Mouse (Mus musculus) urinary bladder, postnatal 10 days (tissue): ENCODE data around the gene Etnk2.
"Not testable (repeated sequence)": the region's sequence is repeated elsewhere in the genome, so short reads cannot be mapped to it uniquely, and the experiment has no call there.

Experiments
- DNase-seq: peaks from one replicate; pipeline ENCODE4 v3.0.0; 2022; ENCODE audit warnings: low spot score

Gene Etnk2

DNA sequence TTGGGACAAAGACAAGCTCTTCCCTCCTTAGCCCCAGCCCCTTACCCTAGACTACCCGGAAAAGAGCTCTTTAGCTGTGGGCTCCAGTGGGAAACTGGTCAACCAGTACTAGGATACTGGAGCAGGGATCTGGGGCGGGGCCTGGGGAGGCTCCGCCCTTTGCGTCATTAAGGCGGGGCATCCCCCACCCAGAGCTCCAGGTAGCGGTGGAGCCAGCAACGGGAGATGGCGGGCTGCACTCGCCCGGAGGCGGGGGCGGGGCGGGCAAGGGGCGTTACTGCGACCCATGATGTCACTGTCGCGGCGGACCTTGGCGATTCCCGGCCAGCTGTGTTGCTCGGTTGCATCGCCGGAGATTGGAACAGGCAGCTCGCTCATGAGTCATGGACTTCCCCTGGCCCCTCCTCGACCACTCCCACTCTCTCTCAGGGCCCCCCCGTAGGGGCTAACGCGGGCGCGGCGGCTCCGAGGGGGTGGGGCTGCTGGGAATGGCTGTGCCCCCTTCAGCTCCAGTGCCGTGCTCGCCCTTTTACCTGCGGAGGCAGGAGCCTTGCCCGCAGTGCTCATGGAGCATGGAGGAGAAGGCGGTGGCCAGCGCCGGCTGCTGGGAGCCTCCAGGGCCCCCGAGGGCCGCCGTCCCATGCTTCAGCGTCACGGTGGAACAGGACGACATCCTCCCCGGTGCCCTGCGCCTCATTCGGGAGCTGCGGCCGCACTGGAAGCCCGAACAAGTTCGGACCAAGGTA, at the start of gene Etnk2:
Gene Etnk2, plus strand, starts transcription at position 297 of the 746 bp plus-strand sequence.
- peak; percentile 38 for DNase-seq

DNA sequence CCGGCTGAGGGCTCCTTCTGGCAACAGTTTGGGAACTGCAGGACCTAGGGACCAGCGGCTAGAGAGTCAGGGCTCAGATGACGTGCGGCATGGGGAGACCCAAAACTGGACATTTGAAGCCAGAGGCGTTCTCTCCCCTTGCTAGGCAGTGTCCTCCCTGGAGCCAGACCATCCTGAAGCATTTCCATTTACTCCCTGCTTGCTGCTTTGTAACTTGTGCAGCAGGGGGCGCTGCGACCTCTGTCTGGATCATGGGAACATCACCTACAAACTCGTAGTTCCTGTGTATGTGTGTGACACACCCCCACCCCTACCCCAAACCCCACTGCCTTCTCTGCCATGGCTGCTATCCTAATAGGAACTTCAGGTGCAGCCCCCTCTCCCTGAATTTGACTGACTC, 49.0 kb upstream of the Etnk2 start:
- no peak for DNase-seq

DNA sequence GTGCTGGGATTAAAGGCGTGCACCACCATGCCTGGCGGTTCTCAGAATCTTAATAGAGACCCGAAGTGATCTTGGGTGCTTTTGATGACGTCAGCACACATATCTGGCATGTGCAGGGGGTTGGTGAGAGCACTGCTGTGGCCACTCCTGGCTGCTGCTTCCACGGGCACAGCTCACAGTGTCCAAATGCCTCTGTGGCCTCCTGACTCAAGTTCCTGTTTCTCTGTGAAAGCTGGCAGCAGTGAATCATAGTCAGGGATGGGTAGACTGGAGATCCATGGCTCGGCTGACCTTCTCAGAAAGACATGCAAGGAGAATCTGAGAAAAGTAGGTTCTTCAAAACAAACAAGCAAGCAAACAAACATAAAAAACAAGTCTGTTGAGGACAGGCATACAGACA, 47.6 kb upstream of the Etnk2 start:
- no peak for DNase-seq

DNA sequence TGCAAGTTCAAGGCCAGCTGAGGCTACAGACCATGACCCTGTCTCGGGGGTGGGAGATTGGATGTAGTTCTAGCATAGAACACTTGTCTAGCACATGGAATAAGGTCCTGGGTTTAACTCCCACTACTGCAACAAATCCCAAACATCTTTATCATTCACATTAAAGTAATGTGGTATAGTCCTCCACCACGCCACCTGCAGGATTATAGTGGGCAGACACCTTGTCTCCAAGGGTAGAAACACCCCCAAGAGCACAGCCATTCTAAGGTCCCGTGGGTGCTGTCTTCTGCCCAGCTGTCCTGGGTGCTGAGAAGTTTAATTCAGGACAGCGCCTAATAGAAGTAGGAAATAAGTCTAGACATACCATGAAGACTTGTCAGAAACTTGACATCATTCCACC, 46.8 kb upstream of the Etnk2 start:
- no peak for DNase-seq

DNA sequence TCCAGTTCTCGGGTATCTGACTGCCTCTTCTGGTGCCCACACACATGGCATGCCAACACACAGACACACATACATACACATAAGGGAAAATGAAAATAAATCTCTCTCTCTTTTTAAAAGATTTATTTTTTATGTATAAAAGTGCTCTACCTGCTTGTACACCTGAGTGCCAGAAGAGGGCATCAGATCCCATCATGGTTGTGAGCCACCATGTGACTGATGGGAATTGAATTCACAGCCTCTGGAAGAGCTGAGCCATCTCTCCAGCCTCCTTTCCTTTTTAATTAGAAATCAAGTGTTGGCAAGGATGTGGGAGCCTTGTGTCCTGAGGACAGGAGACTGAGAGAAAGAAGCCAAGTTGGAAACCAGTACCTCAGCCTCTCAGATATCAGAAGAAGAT, 46.2 kb upstream of the Etnk2 start:
- no peak for DNase-seq

DNA sequence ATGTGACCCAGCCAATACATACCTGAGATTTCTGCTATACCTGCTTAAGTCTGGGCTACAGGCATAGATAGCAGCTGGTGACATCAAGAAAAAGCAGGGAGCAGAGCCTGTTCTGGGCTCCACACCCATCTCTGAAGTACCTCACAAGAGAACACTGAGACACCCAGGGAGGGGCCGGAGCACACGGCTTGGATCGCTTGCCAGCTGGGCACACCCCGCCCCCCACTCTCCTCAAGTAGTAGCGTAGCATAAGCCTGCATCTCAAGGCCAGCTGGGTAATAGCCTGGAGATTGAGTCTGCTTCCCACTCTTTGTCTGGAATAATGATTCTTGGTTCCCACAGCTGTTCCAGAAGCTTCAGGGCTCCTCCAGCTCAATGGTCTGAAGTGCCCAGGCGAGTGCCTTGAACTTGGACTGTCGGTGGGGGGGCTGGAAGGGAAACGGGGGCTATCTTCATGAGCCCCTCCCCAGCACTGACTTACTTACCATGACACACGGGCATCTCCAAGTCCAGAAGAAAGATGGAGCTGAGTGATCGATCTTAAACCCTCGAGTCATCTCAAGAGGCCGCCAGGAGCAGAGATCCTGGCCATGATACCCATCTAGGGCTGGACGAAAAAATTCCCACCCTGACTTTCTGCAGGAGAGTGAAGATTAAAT, 42.0 kb upstream of the Etnk2 start, which contains the start of gene Kiss1:
Gene Kiss1, plus strand, starts transcription at position 609 of the 659 bp plus-strand sequence.
- DNase-seq = no peak

DNA sequence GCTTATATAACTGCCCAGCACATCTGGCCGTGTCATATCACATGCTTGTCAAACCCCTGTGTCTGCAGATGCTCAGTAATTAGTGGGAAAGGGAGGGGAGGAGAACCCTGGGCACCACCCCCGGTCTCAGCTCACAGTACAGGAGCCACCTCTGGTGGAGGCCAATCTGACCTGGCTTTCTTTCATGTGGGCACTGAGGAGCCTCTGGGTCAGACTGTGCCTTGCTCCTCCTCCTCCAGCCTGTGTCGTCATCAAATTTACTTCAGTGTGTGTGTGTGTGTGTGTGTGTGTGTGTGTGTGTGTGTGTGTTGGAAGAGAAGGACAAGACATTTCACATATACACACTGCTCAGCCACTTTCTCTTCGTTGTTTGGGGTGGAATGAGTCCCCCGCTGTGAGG, 40.0 kb upstream of the Etnk2 start:
- DNase-seq = no peak

DNA sequence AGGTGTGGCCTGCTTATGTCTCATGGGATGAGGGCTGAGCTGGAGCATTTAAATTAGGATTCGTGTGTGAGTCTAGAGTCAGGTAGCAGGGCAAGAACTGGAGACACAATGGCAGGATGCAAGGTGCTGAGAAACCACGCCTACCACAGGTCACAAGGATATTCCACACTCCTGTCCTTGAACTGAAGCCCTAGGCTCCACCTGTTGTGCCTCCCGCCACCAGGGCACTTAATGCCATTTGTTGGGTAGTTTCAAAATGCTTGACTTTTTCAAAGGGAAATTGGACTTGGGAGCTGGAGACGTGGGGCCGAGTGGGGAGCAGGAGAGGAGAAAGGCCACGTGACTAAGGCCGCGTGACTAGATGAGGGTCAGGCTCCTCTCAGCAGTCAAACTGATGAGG, 37.4 kb upstream of the Etnk2 start:
- DNase-seq = no peak

DNA sequence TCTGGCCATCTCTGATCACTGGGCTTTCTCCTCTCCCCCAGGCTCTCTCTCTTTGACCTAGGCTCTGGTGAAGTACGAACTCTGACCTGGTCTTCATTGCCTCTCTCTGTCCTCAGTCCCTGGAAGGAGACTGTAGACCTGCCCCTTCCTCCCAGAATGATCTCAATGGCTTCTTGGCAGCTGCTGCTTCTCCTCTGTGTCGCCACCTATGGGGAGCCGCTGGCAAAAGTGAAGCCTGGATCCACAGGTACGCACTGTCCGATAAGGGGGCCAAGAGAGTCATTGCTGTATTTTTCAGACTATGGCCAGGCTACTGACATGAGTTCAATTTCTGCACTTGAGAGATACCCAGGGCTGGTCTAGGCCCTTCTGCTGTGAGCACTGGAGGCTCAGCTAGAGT, 36.3 kb upstream of the Etnk2 start:
- DNase-seq = no peak

DNA sequence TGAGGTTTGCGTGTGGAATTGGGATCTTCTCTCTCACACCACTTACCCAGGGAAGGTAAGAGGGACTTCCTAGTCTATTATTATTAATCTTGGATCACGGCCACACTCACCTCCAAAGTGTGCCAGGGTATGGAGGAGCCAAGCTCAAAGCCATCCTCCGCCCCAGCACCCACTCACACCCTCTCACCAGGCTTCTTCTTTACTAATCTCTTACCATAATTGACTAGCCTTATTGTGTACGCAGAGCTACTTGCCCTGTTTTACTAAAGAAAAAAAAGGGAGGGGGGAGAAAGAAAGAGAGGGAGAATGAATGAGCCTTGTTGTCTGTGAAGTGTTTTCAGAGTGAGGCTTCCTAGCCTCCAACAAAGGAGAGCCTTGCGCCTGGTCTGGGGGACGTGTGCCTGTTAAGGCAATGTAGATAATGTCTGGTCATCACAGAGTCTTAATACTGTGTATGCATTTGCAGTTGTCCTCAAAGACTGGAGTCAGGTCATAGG, 35.0 kb upstream of the Etnk2 start:
- DNase-seq = no peak

DNA sequence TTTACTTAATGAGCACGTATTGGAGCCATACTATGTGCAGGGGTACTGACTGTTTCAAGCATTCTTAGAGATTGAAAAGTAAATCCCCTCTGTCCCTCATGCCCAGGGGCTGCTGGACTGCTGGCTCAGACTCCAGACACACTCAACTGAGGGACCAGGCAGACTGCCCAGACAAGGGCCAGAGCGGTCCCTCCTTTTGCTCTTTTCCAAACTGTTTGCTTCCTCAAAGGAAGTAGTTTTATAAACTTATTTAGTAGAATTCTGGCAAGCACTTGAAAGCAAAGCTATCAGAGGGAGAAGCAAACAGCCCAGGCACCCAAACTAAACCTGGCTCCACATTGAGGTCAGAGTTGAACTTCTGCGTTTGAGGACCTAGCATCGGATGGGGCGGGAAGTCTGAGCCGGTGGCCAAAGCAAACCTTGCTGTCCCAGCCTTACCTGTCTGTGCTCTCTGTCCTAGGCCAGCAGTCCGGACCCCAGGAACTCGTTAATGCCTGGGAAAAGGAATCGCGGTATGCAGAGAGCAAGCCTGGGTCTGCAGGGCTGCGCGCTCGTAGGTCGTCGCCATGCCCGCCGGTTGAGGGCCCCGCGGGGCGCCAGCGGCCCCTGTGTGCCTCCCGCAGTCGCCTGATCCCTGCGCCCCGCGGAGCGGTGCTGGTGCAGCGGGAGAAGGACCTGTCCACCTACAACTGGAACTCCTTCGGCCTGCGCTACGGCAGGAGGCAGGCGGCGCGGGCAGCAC, 34.3 kb upstream of the Etnk2 start:
- no peak for DNase-seq

DNA sequence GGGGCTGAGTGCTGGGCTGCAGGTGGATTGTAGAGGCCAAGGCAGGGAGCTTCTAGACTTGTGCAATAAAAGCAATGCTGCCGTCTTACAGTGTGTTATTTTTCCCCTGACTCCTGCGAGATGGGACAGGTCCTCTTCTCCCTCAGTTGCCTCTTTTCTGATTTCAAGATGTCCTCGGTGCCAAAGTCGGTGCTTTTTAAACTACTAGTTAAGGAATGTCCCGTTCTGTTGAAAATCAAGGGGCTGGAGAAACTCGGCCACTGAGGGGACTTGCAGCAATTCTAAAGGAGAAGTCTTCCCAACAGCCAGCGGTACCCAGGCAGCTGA, 33.8 kb upstream of the Etnk2 start:
- DNase-seq = no peak

DNA sequence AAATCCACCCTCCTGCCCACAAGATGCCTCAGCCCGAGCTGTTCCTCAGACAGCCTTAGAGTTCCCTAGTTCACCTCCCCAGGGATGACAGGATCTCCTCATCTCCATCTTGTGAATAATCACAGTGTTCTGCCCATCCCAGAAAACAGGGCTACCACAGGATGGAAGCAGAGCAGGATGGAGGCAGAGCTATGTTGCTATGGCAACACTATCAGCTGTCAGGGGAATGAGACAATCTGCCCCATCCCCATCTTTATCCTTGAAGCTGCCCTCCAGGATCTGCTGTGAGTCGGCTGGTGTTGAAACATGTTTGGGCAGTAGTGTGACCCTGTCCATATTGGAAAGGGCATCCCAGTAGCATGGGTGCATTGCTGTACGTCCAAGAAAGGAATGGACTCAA, 32.2 kb upstream of the Etnk2 start:
- no peak for DNase-seq

DNA sequence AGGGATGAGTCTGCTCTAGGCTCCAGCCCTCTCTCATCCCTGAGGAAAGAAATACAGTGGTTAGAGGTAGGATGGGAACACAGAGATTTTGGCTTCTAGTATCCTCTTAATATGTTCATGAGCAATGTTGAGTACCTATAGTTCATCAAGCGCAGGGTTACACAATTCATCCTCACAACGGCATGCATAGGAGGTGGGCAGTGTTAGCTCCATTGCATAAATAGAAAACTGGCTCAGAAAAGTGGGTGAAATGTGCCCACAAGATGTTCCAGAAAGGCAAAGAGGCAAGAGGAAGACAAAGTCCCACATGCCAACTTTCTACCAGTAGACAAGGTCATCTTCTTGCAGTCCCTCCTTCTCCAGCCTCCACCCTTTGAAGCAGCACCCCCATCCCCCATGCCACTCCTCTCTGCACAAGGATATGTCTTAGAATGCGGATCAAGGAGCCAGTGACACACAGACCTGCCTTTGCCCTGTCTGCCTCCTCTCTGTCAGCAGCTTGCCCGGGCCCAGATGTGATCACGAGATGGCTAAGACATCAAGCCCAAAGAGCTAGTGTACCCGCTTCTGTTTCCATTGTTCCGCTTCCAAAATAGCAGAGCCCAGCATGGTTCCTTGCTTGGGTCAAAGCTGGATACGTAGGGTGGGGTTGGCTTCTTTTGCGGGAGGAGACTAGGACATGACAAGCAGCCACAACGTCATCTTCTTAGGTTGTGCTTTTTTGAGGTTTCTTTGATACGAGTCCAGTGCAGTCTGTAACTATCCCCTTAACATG, 30.5 kb upstream of the Etnk2 start:
- DNase-seq = no peak

DNA sequence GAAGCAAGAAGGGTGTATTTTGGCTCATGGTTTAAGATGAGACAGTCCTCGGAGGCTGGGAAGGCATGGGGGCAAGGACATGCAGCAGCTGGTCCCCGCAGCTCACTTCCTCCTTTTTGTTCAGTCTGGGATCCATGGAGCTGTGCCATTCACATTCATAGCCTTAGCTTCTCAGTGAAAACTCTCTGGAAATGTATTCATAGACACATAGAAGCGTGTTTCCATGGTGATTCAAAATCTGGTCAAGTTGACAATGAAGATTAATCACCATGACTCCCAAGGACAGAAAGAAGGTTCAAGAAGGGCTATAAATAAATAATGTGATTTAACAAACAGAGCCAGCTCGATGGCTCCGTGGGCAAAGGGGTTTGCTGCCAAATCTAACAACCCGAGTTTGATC, 29.4 kb upstream of the Etnk2 start:
- DNase-seq = no peak

DNA sequence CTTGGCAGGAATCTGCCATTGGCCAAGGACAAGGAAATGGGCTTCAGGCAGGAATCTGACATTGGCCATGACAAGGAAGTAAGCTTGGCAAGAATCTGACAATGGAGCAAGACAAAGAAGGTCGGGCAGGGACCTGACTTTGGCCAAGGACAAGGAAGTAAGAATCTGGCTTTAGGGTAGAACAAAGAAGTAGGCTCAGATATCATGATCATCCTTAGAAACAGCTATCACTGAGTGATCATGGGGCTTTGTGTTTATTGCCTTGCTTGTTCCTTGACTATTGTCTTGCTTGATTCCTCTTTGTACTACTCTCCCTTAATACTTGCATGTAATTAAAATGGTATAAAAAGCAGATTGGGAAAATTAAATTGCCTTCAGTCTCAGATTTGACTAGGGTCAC, 23.0 kb upstream of the Etnk2 start:
- not testable (repeated sequence) for DNase-seq

DNA sequence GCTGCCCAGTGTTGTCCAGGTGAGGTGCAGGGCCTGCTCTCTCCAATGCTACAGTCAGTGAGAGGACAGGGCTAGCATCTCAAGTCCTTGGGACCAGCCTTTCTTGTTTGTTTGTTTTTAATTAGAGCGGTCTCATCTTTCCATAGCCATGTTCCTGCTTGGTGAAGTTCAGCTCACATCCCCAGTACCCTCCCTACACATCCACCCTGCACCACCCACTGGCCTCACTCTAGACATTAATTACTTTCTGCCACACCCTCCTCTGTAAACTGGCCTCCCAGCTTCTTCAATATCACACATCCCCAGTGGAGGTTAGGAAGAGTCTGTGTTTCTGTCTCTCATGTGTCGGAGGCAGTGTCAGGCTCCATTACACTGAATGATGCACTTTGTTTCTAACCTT, 19.0 kb upstream of the Etnk2 start:
- no peak for DNase-seq

DNA sequence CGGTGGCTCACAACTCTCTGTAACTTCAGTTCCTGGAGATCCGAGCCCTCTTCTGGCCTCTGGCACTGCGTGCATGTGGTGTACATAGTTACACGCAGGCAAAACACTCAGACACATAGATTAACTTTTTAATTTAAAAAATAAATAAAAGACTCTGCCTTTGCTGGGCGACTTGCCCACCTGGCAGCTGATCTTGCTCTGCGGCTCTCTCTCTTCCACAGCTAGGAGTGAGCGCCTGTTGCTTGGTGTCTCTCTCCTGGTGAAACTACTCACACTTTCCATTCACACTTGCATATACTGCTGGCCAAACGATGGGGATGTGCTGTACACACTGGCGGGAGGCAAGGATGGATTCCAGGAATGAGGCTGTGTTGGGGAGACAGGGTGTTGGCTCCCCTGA, 16.8 kb upstream of the Etnk2 start:
- no peak for DNase-seq

DNA sequence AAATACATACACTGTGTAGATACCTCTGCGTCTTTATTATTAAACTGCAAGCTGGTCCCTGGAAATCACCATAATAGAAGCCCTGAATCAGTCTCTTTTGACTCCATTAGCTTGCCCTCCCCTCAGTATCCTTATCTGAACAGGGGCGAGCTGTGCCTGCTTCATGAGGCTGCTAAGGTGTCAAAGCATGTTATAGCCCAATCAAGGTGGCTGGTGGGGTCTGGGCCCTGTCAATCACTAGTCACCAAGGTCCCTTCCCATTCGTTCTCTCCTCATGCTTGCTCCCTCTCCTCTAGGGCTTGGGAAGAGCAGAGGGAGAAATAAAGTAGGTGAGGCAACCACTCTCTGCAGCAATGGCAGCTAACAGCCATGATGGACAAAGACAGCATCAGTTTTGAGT, 16.1 kb upstream of the Etnk2 start:
- DNase-seq = no peak

DNA sequence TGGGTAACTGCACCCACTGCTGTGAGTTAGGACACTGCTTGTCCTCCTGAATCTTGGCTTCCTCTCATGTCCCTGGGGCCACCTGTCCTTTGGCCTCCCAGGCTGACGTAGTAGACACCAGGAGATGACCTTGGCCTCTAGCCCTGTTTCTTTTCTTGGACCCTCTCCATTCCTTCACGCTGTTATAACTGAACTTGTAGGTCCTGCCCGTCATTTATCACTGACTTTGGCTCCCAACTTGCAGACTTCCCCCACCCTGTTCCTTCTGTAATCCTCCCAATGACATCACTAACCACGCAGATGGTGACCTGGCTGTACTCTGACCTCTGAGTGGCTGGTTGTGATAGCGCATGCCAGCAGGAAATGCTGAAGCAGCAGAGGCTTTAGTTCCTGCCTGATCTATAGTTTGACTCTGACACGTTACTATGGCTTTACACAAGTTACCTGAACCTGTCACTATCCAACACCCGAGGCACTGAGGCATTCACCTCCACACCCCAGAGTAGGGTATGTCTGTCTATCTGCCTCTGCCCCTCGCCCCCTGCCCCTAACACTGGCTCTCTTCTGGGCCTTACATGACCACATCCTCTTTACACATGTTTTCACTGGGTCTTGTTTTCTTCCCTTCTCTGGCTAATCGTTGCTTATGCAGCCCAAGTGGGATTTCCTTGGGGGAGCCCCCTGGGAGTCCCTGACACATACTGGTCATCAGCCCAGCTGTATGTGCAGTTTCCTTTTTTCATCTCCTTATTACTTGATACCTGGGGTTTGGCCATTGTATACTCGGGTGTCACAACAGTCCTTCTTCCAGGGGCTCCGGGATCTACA, 15.5 kb upstream of the Etnk2 start:
- DNase-seq = no peak

DNA sequence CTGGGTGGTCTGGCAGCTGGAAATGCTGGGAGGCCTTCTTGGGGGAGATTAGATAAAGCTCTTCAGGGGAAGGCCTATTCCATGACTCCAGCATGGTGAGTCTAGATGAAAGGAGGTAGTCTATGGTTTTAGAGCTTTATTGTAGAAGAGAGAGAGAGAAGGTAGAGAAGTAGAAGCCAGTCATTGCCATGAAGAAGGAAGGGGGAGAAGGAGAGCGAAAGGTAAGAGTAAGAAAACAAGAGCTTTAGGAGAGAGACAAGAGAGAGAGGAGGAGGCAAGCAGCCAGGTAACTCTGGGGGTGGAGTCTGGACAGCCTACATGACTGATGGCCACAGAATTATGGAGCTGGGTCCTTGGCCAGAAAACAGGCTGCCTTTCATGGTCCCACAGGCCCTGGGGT, 13.2 kb upstream of the Etnk2 start, which contains the start of gene Ren1:
Gene Ren1, plus strand, starts transcription at position 301 of the 400 bp plus-strand sequence.
- DNase-seq = no peak
